Mouse (Mus musculus): ENCODE results near the gene Pih1d1.

GRCm38 (mm10) chr7:45168656-45169055, 14.6 kb downstream of the Pih1d1 start:
- TF ChIP-seq POLR2A (IDR thresholded peaks at IDR 0.05; ENCODE audit: borderline replicate concordance, low read depth, low read length) (no peak), CTCF (IDR thresholded peaks at IDR 0.05; ENCODE audit: low read depth, low read length) (no peak)

All from bone marrow macrophage, adult 2 months (primary cell).